Mouse (Mus musculus) urinary bladder, postnatal 14 days (tissue): ENCODE results near the gene Camkv.

Experiments used
- DNase-seq: peaks from one replicate; pipeline ENCODE4 v3.0.0; 2021; ENCODE audit warnings: low spot score

Gene Camkv

GRCm38 (mm10) chr9:107963700-107964099, 28.2 kb downstream of the Camkv start:
- peak; percentile 87 for DNase-seq

- DNase-seq, result no peak
Observed at GRCm38 (mm10) chr9:107964681-107965080, 29.2 kb downstream of the Camkv start.

GRCm38 (mm10) chr9:107966676-107967075, 31.2 kb downstream of the Camkv start:
- no peak for DNase-seq

GRCm38 (mm10) chr9:107967437-107967836, 32.0 kb downstream of the Camkv start:
- no peak for DNase-seq

GRCm38 (mm10) chr9:107968531-107968930, 33.1 kb downstream of the Camkv start:
- no peak for DNase-seq

- no peak for DNase-seq
Observed at GRCm38 (mm10) chr9:107970311-107970710, 34.8 kb downstream of the Camkv start.

- DNase-seq, result no peak
Observed at GRCm38 (mm10) chr9:107971690-107972541, 36.4 kb downstream of the Camkv start.

- DNase-seq, result no peak
Observed at GRCm38 (mm10) chr9:107974491-107975171, 39.2 kb downstream of the Camkv start.

- peak; percentile 34 for DNase-seq
Observed at GRCm38 (mm10) chr9:107975399-107976386, 40.2 kb downstream of the Camkv start, which contains the start of gene Uba7. Gene Uba7 (plus strand): TSS chr9:107975505.

GRCm38 (mm10) chr9:107978815-107979214, 43.3 kb downstream of the Camkv start:
- DNase-seq, result no peak

- no peak for DNase-seq
Observed at GRCm38 (mm10) chr9:107981684-107982605, 46.5 kb downstream of the Camkv start.

GRCm38 (mm10) chr9:107982681-107983346, 47.3 kb downstream of the Camkv start, which contains the start of gene Gm20661:
Gene Gm20661 (plus strand): TSS chr9:107983058.
- peak; percentile 64 for DNase-seq

- peak; percentile 64 for DNase-seq
Observed at GRCm38 (mm10) chr9:107983421-107983890, 48.0 kb downstream of the Camkv start.

GRCm38 (mm10) chr9:107984052-107984753, 48.7 kb downstream of the Camkv start:
- no peak for DNase-seq

- DNase-seq, result no peak
Observed at GRCm38 (mm10) chr9:107984754-107985055, 49.2 kb downstream of the Camkv start.

GRCm38 (mm10) chr9:107985131-107986119, 50.0 kb downstream of the Camkv start, which contains the start of gene Inka1:
Gene Inka1 (minus strand): TSS chr9:107985879.
- DNase-seq, result peak; percentile 90

- DNase-seq, result peak; percentile 83
Observed at GRCm38 (mm10) chr9:107986376-107986775, 50.9 kb downstream of the Camkv start.

GRCm38 (mm10) chr9:107987950-107988349, 52.5 kb downstream of the Camkv start:
- DNase-seq, result no peak
